Mouse (Mus musculus) G1E (cell line): ENCODE results near the gene Cntnap1.

Experiments
- CTCF ChIP-seq: IDR thresholded peaks from 2 replicates; pipeline ENCODE4 v1.5.1; 2012; ENCODE audit warnings: low read depth, low read length, inconsistent platforms, mixed read lengths
- GATA1 ChIP-seq: IDR thresholded peaks from 2 replicates; pipeline ENCODE4 v1.6.1; 2012; ENCODE audit warnings: borderline replicate concordance, low read length, inconsistent platforms, mixed read lengths
- POLR2AphosphoS5 ChIP-seq: IDR thresholded peaks from 2 replicates; pipeline ENCODE4 v1.6.1; 2012; ENCODE audit warnings: low read depth, low read length, inconsistent platforms; ENCODE audit not compliant: insufficient replicate concordance

DNA sequence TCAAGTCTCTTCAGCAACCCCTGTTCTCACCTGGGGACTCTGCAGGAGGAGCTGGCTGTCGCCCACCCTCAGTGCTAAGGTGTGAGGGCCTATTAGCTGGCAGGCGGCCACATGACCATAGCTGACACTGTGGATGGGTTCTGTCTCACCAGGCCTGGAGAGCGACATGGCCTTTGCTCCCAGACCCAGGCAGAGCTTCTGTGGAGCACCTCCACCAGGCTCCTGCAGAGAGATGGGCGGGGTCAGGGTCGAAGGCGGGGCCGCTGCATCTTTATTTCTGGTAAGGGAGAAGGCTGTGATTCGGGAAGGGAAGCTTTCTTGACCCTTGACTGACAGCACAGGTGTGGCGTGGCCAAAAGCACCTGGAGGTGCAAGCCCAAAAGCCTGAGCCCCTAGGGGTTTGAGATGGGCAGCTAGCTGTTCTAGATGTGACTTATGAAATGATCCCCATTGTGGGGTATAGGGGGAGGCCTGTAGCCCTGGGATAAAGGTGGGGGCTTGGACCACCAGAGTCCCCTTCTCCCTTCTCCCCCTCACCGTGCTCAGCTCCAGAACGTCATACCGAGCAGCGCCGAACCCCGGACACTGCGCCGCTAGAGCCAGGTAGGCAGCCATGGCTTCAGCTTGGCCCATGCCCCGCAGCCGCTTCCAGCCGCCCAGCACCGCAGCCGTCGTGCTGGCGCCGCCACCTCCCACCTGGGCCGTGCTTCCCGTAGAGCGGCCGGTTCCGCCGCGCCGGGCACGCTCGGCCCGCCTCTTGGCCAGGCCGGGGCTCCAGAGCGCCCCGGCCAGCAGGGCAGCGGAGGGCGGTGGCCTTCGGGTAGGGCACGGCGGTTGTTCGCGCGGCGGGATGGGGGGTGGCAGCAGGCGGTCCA, 6.6 kb upstream of the Cntnap1 start:
- TF ChIP-seq CTCF (no peak), POLR2AphosphoS5 (no peak), GATA1 (no peak)
